Mouse (Mus musculus) C2C12 (cell line): ENCODE data around the gene Lurap1l. TPM values are rescaled to one million over a fixed set of nuclear protein-coding genes. Genes with fewer than 3 reads are reported as not detected.

ENCODE experiments used
- H3K27me3 ChIP-seq: one replicate; pipeline ENCODE4 v1.6.1; 2011; ENCODE audit not compliant: control insufficient read depth, insufficient read depth, insufficient read length
- H3K36me3 ChIP-seq: one replicate; pipeline ENCODE4 v1.6.1; 2011; ENCODE audit not compliant: control insufficient read depth, insufficient read depth
- H3K4me3 ChIP-seq: one replicate; pipeline ENCODE4 v1.5.1; 2011; ENCODE audit warnings: mild to moderate bottlenecking, control low read depth; ENCODE audit not compliant: poor library complexity, insufficient read depth, severe bottlenecking
- H3K79me2 ChIP-seq: one replicate; pipeline ENCODE4 v1.6.1; 2011; ENCODE audit not compliant: control insufficient read depth, insufficient read depth
- H3K79me3 ChIP-seq: one replicate; pipeline ENCODE4 v1.6.1; 2011; ENCODE audit warnings: low read depth, control low read depth
- H3ac ChIP-seq: one replicate; pipeline ENCODE3; 2011; ENCODE audit warnings: low read depth; ENCODE audit not compliant: control insufficient read depth, insufficient read length
- CEBPB ChIP-seq: IDR thresholded peaks from one replicate; pipeline ENCODE4 v1.6.1; 2011; ENCODE audit warnings: low read depth, mild to moderate bottlenecking, control low read depth, moderate library complexity
- CTCF ChIP-seq: IDR thresholded peaks from one replicate; pipeline ENCODE4 v1.5.1; 2011; ENCODE audit not compliant: control insufficient read depth, insufficient read depth, insufficient read length
- FOSL1 ChIP-seq: IDR thresholded peaks from one replicate; pipeline ENCODE4 v1.8.0; 2011; ENCODE audit warnings: mild to moderate bottlenecking, low read length; ENCODE audit not compliant: poor library complexity, insufficient read depth, severe bottlenecking
- MAX ChIP-seq: IDR thresholded peaks from one replicate; pipeline ENCODE4 v1.6.1; 2011; ENCODE audit warnings: mild to moderate bottlenecking, control low read depth
- MYOD1 ChIP-seq: IDR thresholded peaks from one replicate; pipeline ENCODE4 v1.6.1; 2011; ENCODE audit warnings: low read depth; ENCODE audit not compliant: control insufficient read depth, insufficient read length
- MYOG ChIP-seq: IDR thresholded peaks from one replicate; pipeline ENCODE4 v1.6.1; 2011; ENCODE audit not compliant: control insufficient read depth, insufficient read length; ENCODE audit errors: extremely low read depth
- USF1 ChIP-seq: IDR thresholded peaks from one replicate; pipeline ENCODE4 v1.6.1; 2011; ENCODE audit warnings: low read depth, mild to moderate bottlenecking, control low read depth, moderate library complexity
- polyA plus RNA-seq: library from polyadenylated mRNA; unstranded; fragments of >200 nt; fragmentation: generic; extraction: Trizol; gene quantifications from one replicate; pipeline ENCODE4 v1.2.1, GENCODE M21; 2012; ENCODE audit warnings: missing spikeins

The Lurap1l gene
- polyA plus RNA-seq, 1 experiment = 42.9 TPM

- H3K36me3 ChIP-seq = no peaks in the 10 kb centered on the region
- no peak overlapping the region for H3ac ChIP-seq
- no peaks in the 10 kb centered on the region for H3K79me3 ChIP-seq
- TF ChIP-seq USF1 = no peak
- no peak for TF ChIP-seq MYOD1
- TF ChIP-seq FOSL1 = no peak
- no peak for TF ChIP-seq CTCF
- TF ChIP-seq MAX = no peak
- no peak for TF ChIP-seq CEBPB
- no peak for TF ChIP-seq MYOG
- no peaks in the 10 kb centered on the region for H3K79me2 ChIP-seq
- H3K27me3 ChIP-seq = no peaks in the 10 kb centered on the region
- no peak overlapping the region for H3K4me3 ChIP-seq
Observed at GRCm38 (mm10) chr4:80872847-80873644, 37.4 kb upstream of the Lurap1l start.

GRCm38 (mm10) chr4:80874121-80874859, 36.2 kb upstream of the Lurap1l start:
- no peak overlapping the region for H3ac ChIP-seq
- H3K4me3 ChIP-seq = no peak overlapping the region
- no peaks in the 10 kb centered on the region for H3K27me3 ChIP-seq
- no peaks in the 10 kb centered on the region for H3K79me2 ChIP-seq
- H3K79me3 ChIP-seq = no peaks in the 10 kb centered on the region
- TF ChIP-seq FOSL1 (no peak), MAX (no peak), MYOD1 (no peak), CTCF (no peak), CEBPB (no peak), USF1 (no peak), MYOG (no peak)
- no peaks in the 10 kb centered on the region for H3K36me3 ChIP-seq

GRCm38 (mm10) chr4:80875055-80875454, 35.4 kb upstream of the Lurap1l start:
- H3K4me3 ChIP-seq = no peak overlapping the region
- TF ChIP-seq MYOG = no peak
- no peak for TF ChIP-seq CEBPB
- no peak for TF ChIP-seq USF1
- no peak for TF ChIP-seq MYOD1
- no peak for TF ChIP-seq FOSL1
- H3K36me3 ChIP-seq = no peaks in the 10 kb centered on the region
- H3K27me3 ChIP-seq = no peaks in the 10 kb centered on the region
- no peak overlapping the region for H3ac ChIP-seq
- H3K79me3 ChIP-seq = no peaks in the 10 kb centered on the region
- H3K79me2 ChIP-seq = no peaks in the 10 kb centered on the region

- H3K79me2 ChIP-seq = no peaks in the 10 kb centered on the region
- no peak overlapping the region for H3K4me3 ChIP-seq
- no peaks in the 10 kb centered on the region for H3K79me3 ChIP-seq
- H3K27me3 ChIP-seq = no peaks in the 10 kb centered on the region
- no peak overlapping the region for H3ac ChIP-seq
- no peaks in the 10 kb centered on the region for H3K36me3 ChIP-seq
- TF ChIP-seq FOSL1 (no peak), CTCF (no peak), CEBPB (no peak), USF1 (no peak), MYOG (no peak), MYOD1 (no peak), MAX (no peak)
Observed at GRCm38 (mm10) chr4:80881996-80882599, 28.3 kb upstream of the Lurap1l start.

GRCm38 (mm10) chr4:80886631-80887030, 23.8 kb upstream of the Lurap1l start:
- Histone ChIP-seq H3K4me3 (no peak overlapping the region), H3K36me3 (no peaks in the 10 kb centered on the region), H3K79me2 (no peaks in the 10 kb centered on the region), H3K79me3 (no peaks in the 10 kb centered on the region), H3K27me3 (no peaks in the 10 kb centered on the region), H3ac (no peak overlapping the region)
- TF ChIP-seq USF1 = no peak
- TF ChIP-seq MYOG = no peak
- no peak for TF ChIP-seq CTCF
- no peak for TF ChIP-seq MYOD1
- no peak for TF ChIP-seq MAX
- no peak for TF ChIP-seq FOSL1
- TF ChIP-seq CEBPB = no peak
